In genomic region chr7:128452731-128453130, GRCm38 (mm10) we compare ENCODE assay signal across 35 mouse cellular contexts.
"Had no signal": no experiment of that assay in that cellular context is flagged by ENCODE, and none has a peak within 500 bp of the region (broad histone marks: within the 10 kb centered on the region; RNA-seq: fewer than 3 reads in every experiment).

No protein-coding gene starts in this region.

- DNase-seq: heart, postnatal 10 days; heart, postnatal 14 days; heart, postnatal 36 days; heart, postnatal 4 days; kidney, adult 11 months; kidney, adult 18-20 months; kidney, adult 2 months; kidney, adult 8-10 months; kidney, adult 9 months; kidney, postnatal 10 days; kidney, postnatal 14 days; kidney, postnatal 25 days; kidney, postnatal 36 days; kidney, postnatal 4 days; layer of hippocampus, adult 9-11 months; layer of hippocampus, postnatal 36 days had no signal

- H3K4me3 ChIP-seq: heart, embryonic 12.5 days; heart, embryonic 13.5 days; heart, embryonic 15.5 days; hindbrain, embryonic 10.5 days; hindbrain, embryonic 12.5 days; hindbrain, embryonic 13.5 days; hindbrain, embryonic 15.5 days; intestine, embryonic 15.5 days; kidney, embryonic 15.5 days; layer of hippocampus, adult 2 months; left cerebral cortex, adult 2 months had no signal

- H3K9me3 ChIP-seq: heart, embryonic 12.5 days; heart, embryonic 13.5 days; heart, embryonic 15.5 days; hindbrain, embryonic 10.5 days; hindbrain, embryonic 12.5 days; hindbrain, embryonic 13.5 days; hindbrain, embryonic 15.5 days; intestine, embryonic 15.5 days; kidney, embryonic 15.5 days had no signal

- H3K27me3 ChIP-seq: heart, embryonic 12.5 days; heart, embryonic 13.5 days; heart, embryonic 15.5 days; hindbrain, embryonic 12.5 days; hindbrain, embryonic 13.5 days; hindbrain, embryonic 15.5 days; intestine, embryonic 15.5 days; kidney, embryonic 15.5 days had no signal

- H3K9ac ChIP-seq: heart, embryonic 12.5 days; heart, embryonic 13.5 days; heart, embryonic 15.5 days; hindbrain, embryonic 12.5 days; hindbrain, embryonic 13.5 days; hindbrain, embryonic 14.5 days; hindbrain, embryonic 15.5 days; intestine, embryonic 15.5 days; kidney, embryonic 15.5 days had no signal

- ATAC-seq: hindbrain, embryonic 16.5 days; hindbrain, postnatal 0 days; inflammation-experienced regulatory T-cells, adult 6 months; intestine, embryonic 15.5 days; intestine, embryonic 16.5 days; intestine, postnatal 0 days had no signal

- H3K4me2 ChIP-seq: heart, embryonic 11.5 days; heart, embryonic 12.5 days; heart, embryonic 13.5 days; heart, embryonic 15.5 days; hindbrain, embryonic 12.5 days; hindbrain, embryonic 13.5 days; hindbrain, embryonic 14.5 days; hindbrain, embryonic 15.5 days; intestine, embryonic 15.5 days; kidney, embryonic 15.5 days had no signal

- H3K27ac ChIP-seq: heart, embryonic 13.5 days; heart, embryonic 15.5 days; hindbrain, embryonic 10.5 days; hindbrain, embryonic 12.5 days; hindbrain, embryonic 13.5 days; hindbrain, embryonic 14.5 days; hindbrain, embryonic 15.5 days; hindbrain, postnatal 0 days; intestine, embryonic 15.5 days; kidney, embryonic 15.5 days; kidney, postnatal 0 days; layer of hippocampus, adult 2 months; left cerebral cortex, adult 2 months had no signal

- H3K4me1 ChIP-seq: intestine, embryonic 15.5 days; kidney, embryonic 15.5 days had no signal
